Mouse (Mus musculus): Measurements from ENCODE around the gene Nwd2.
A peak's percentile ranks its signal among the peaks of the same experiment; 100 is the strongest.

Gene Nwd2

DNA sequence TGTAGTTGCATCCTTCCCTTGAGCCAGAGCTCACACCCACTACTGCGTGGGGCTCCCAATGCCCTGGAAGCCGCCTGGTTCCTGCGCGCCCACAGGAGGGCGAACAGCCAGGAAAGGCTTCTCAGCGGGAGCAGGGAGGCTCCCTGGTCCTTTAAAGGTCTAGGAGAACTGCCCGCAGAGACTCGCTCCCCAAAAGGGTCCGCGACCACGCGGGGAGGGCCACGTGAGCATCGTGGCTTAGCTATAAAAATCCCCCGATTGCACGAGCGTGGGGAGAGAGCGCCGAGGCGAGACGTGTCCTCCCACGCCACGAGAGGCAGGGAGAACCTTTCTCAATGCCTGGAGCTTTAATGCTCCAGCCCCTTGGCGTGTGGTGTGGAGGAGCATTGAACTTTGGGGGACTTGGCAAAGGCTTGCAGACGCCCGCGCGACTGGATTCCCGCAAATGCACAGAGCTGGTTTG, at the start of gene Nwd2:
Gene Nwd2 (plus strand): TSS at position 33 of the 463 bp plus-strand sequence.
- peak; percentile 40 to 54 for DNase-seq (ENCODE audit: low spot score in 2 of 2)

DNA sequence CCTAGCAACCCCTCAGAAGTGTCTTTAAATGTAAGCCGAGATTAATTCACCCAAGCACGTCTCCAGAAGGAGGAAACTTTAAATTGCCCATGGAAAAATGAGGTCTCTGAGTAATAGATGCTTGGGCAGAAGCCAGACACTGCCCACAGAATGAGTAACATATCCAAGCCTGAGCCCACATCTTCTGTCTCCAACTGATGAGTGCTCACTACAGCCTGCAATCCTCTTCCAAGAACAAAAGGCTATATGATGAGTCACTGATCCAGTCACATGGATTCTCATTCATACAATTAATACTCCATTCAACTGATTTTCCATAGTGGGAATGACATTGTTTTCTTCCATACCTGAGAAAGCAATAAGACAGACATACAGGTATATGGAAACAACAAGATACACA, 41.5 kb upstream of the Nwd2 start:
- peak; percentile 28 to 49 for DNase-seq (ENCODE audit: low spot score in 2 of 2)

DNA sequence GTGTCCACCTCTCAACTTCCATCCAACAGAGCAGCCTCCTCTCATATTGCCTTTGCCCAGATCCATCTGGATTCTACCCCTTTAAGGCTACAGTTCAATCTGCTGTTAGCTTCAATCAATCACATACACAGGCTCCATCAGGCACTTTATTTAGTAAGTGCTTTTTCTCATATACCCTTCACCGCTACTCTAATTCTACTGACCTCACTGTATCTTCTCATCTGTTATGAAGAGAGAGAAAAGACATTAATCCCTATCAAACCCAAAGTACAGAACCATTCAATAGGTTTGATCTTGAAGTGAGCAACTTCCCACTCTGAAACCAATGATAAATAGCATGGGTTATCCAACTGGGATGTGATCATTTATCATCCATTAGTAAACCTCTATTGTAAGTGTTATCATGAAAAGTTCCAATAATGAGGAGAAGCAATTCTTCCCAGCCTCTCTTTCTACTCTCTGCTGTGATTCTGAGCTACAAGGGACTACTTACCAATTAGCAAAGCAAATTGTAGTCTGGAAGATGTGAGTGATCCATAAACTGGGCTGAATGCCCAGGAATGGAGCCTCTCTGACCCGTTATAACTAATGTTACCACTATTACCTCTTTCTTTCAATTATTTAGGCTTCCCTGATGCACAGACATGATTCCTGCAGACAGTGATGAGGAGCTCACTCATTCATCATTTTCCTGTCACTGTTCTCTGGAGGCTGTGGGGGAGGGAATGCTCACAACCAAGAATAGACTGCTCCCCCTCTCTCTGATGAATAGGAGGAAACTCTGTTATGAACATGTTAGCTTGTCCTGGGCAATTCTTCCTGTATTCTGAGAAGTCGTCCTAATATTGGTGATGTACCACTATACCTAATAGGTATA, 31.9 kb upstream of the Nwd2 start:
- DNase-seq (ENCODE audit: low spot score in 2 of 2): no peak

DNA sequence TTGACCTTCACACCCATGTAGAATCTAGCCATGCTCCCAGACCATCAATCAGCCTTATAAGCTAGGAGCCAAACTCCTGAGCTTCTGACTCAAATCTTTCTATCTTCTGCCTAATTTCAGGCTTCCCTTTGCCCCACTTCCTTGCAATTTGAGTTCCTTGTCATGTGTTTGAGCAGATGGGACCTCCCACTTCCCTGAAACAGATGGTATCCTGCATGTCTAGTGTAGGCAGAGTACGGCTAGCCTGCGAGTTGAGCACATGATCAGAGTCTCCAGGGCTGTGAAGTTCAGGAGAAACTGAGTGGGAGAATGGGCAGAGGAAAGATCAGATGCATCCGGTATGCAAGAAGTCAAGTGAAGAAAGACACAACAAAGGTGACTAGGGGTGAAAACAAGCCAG, 24.8 kb upstream of the Nwd2 start:
- DNase-seq (ENCODE audit: low spot score in 2 of 2): peak; percentile 62 to 83

DNA sequence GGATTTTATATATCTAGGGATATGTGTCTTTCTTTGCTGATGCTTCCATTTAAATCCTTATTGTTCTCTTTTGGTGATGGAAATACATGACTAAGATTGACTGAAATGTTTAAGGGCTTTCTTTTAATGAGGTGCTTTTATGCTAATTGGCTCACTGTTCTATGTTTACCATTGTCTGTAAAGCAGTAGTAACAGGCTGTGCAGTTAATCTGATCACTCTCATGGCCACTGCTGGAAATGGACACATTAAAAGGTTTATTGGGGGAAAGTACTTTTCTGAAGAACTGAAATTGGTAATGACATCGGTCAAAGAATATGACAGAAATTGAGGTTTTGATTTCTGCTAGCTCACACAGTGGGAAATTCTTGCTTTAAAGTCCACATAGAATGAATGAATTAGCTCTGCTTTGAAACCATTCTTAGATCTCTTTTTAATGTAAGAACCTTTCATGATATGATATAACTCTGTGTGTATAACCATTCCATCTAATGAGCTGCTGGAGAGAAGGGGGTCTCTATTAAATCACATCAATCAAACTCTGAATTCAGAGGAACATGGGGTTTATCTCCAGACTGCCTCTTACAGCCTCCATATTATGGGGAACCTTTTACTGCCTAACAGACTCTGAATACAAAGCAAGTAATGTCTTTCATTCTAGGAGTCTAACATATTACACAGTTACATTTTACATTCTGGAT, 20.9 kb upstream of the Nwd2 start:
- no peak for DNase-seq (ENCODE audit: low spot score in 2 of 2)

DNA sequence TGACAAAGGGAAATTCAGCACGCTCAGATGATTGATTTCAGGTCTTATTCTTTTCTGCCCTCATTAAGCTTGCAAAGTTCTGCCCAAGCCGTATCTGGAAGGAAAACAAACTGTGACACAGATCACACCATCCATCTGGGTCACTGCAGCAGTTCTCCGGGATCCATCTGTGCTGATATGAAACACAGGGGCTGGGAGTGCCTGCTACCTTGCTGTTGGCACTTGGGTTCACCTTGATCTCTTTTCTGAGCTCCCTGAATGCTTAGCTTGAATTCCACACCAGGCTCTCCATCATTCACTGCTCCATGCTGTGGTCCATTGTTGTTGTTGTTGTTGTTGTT, 20.4 kb upstream of the Nwd2 start:
- no peak for DNase-seq (ENCODE audit: low spot score in 2 of 2)

DNA sequence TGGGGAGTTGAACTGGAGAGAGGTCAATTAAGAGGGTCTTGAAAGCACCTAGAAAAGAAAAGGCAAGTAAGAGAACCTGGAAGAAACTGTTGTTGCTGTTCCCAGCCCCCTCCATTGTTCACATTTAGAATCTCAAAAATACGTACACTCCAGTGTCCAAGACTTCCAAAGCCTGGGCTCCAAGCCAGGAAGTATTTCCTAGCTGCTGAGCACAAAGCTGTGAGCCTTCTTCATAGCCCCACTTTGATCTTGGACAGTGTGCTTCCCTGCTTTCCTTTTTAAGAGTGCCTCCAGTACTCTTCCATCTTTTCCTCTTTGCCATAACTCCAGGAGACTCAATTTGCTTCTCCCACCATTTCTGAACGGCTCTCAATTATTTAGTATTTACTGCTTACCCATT, 14.3 kb upstream of the Nwd2 start:
- peak in 1 of 2 experiments; percentile 55 for DNase-seq (ENCODE audit: low spot score in 2 of 2)

DNA sequence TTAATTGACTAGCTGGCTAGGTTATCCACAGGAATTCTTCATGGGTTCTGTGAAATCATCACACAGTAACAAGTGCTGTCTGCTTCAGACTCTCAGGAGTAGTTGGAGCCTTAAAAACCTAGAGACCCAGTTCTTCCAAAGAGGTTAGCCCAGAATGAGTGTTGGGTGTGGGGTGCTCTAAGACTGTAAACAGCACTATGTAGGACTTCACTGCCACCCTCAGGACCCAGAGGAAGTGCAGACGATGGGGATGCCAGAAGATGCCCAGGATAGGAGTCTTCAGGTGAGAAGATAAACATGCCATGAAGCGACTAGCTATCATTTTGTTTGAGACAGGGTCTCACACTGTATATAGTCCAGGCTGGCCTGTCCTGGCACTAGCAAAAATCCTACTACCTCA, 715 bp upstream of the Nwd2 start:
- peak; percentile 43 to 58 for DNase-seq (ENCODE audit: low spot score in 2 of 2)

DNA sequence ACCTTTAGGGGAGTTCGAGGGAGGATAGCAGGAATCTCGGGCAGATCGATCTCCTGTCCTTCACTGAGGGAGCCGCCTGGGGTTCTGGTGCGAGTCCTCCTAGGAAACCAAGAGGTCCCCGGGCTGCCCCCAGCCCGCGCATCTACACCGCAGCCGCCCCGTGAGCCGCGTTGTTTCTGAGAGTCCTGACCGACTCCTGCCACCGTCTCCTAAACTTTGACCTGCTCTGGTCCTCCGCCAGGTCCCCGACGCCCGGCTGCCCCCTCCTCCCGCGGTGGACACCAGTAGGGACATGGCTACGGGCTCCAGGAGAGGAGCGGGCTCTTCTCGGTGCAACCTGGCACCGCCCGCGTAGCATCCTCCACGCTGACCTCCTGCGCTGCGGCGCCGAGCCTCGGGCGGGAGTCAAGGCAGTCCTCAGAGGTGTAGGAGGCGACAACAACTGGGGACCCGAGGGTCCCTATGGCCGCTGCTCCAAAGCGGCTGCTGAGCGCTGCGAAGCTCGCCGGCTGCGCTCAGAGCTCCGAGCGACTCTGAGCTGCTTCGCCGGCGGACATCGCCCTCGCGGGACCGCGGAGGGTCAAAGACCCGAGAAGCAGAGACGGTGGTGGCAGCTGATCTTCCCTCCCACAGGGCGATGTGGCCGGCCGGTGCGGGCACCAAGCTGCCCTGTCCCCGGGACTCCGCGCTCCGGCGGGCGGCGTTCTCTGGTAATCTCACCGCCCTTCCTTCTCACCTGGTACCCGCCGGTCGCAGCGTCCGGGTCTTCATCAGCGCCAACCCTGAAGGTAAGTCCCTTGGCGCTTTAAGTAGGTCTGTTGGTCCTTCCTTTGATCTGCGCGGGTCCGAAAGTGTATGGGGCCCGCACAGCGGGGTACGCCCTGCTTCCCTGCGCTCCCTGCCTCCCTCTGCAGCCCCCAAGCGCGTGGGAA, 897 bp downstream of the Nwd2 start:
- peak in 1 of 2 experiments; percentile 24 for DNase-seq (ENCODE audit: low spot score in 2 of 2)

DNA sequence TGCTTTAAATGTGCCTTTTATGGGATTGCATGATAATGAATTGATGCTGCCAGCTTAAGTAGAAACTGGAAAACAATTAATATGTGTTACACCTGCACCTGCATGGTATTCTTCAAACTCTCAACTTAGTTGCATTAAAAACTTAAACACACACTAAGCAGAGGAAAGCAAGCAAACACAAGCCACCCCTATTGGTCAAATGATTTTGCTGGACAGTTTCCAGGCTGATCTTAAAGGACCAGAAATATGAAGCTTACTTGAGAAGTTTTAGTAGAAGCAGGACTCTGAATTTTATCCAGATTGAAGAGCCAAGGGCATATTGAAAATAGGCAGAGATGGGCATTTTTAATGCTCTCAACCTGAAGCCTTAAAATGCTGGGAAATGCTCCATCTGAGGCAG, 2.9 kb downstream of the Nwd2 start:
- DNase-seq (ENCODE audit: low spot score in 2 of 2): no peak

DNA sequence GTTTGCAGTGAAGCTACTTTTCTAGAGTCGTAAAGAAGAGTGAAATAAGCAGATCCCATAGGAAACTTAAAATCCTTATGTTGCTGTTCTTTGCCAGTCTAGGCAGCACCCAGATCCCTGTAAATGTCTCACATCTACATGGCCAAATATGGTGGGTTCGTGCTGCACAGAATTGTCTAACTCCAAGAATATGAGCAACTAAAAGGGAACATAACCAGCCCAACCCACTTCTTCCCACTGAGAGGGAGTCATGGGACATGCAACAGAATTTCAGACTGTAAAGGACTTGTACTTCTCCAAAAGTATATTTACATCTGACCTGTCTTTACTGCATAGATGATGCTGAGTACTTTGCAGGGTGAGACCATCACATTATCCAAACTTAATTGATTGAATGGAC, 3.8 kb downstream of the Nwd2 start:
- no peak for DNase-seq (ENCODE audit: low spot score in 2 of 2)

DNA sequence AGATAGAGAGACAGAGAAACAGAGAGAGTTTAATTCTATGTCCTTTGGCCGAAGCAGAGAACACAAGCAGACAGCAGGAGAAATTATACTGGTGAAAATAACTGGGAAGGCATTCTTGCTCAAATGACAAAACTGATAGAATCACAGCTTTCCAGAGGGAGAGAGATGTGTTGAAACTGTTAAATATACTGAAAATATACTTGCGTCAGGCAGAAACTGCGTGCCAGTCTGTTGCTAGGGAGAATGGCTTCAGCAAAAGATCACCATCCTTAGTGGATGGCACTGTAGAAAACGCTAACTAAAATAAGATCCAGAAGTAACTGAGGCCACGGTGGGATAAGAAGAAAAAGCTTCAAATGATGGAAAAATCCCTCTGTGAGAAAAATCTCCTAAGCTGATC, 18.0 kb downstream of the Nwd2 start:
- DNase-seq (ENCODE audit: low spot score in 2 of 2): no peak

DNA sequence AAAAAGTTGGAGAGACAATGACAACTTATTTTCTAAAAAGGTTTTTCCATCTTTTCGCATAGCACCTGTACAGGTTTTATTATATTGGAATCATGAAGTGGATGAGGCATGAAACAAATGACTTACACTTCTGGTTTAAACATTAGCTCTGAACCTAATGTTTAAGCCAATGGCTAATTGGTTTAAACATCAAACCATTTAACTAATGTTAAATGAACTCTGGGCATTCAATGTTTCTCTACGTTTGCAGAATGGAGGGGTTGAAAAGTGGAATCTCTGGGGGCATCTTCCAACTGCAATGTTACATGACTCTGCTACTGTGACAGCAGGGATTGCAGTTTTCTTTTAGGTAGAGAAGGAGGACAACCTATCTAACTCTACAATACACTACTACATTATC, 27.0 kb downstream of the Nwd2 start:
- no peak for DNase-seq (ENCODE audit: low spot score in 2 of 2)

DNA sequence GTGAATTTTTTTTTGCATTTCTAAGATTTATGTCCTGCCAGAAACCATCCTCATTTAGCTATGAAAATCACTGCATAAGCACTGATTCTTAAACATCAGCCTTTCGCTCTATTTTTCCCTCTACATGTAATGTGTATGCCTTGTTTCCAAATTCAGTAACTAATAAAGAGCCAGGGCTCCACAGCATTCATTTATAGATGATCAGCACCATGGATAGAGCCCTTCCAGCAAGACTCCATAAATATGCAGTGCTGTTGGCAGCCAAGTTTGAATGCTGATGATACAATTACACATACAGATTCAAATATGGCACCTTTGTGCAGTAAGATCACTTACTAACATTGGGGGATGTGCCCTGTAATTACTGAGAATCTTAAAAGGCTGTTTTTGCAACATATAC, 40.2 kb downstream of the Nwd2 start:
- no peak for DNase-seq (ENCODE audit: low spot score in 2 of 2)

DNA sequence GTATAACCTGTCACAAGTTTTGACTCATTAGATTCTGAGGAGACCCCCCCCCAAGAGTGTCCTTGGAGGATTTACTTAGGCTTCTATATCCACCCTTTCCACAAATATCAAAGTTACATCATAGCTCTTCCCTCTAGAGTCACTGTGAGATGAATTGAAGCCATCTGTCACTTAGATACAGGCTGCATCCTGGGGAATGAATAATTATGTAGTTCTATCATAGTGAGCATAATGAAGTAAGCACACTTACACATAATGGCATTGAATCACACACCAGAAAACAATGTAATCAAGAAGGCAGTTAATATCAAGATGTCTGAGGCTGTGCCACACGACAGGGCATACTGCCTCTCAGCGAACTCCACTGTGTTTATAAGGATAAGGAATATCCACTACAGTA, 47.9 kb downstream of the Nwd2 start:
- no peak for DNase-seq (ENCODE audit: low spot score in 2 of 2)

DNA sequence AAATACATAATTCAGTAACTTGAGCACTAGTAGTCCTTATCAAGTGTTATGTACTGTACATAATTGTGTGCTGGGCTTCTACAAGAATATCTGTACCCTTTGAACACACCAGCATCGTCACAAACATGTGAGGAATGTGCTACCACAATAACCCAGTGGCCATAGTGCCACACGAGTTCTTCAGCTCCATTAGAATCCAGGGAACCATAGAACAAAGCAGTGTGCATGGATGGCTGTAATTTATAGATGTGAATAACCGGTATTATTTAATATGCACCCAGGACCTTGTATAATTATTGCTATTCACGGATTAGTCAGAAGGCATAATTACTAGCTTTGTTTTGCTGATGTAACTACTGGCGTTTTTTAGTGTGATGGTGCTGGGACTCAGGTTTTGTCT, 48.3 kb downstream of the Nwd2 start:
- no peak for DNase-seq (ENCODE audit: low spot score in 2 of 2)

DNA sequence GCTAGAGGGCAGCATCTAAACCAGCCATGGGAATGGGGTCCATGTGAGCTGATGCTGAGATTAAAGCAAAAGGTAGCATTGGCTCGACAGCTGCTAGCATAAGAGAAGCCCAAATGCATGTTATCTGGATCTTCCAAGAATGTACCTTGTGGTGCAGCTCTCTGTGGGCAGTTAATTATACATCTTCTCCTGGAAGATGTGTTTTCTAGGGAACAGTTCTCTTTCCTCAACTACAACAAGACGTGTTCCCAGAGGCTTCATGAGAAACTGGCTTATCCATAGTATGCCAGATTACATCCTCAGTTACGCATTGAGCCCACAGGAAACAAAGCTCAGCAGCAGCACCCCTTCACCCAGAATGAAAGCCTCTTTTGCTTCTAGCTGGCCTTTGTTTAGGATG, 80.1 kb downstream of the Nwd2 start:
- DNase-seq (ENCODE audit: low spot score in 2 of 2): no peak

DNA sequence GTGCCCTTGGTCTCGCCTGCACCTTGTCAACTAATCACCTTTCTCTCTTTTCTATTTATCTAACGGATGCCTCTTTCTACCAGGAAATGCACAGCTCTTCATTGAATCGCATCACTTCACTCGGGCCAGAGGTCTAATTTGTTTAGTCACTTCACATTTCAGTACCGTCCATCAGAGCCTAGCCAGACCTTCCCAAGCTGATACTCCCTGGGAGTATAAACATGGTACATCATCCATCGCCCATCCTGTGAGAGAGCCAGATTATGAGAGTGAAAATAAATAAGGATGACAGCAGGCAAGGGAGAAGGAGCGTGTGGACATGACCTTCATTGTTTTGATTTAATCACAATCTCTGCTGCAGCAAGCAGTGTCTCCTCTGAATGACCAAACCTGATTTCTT, 86.6 kb downstream of the Nwd2 start:
- no peak for DNase-seq (ENCODE audit: low spot score in 2 of 2)

DNA sequence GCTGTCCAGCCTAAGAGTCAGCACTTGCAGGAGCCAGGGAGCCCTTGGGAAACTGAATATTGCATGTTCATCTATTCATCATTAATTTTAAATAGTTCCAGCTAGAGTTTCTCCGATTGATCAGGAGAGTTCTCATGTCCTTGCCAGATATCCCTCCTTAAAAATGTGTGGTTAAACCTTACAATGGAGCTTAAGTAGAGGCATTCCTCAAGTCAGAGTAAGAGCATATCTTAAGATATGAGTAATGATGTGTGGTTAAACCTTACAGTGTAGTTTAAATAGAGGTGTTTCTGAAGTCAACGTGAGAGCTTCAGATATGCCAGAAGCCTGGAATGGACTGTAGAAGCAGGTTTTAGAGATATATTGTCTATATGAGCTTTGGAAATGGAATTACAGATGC, 94.5 kb downstream of the Nwd2 start:
- DNase-seq (ENCODE audit: low spot score in 2 of 2): no peak

DNA sequence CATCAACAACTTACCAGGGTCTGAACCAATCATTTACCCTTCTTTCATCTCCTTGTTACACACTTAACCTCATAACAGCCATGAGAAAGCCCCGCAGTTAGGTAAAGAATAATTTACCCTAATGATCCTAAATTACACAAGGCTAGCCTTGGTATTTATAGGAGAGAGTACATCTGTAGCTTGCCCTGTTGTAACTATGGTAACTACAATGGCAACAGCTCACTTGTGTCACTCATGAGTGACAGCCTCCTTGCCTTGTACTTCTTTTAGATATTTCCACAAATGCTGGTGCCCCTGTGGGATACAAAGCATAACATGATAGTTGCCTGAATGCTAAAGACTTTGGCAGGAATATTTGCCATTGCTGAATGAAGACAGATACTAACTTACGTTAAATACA, 99.4 kb downstream of the Nwd2 start:
- no peak for DNase-seq (ENCODE audit: low spot score in 2 of 2)

DNA sequence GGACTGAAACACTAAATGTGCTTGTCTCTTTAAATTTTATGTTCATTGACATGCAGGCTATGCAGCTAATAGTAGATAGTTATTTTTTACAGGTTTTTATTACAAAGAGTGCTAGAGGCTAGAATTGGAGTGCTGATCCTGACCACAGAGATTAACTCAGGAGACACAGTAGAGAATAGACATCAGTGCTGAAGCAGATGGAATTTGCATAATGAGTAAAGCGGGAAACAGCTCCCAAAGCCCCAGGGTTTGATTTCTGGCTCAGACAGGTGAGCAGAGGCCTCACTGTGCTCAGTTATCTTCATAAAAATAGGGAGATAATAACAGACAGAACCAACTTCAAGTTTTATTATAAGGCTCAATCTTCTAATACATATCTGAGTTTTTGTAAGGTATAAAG, 99.9 kb downstream of the Nwd2 start:
- DNase-seq (ENCODE audit: low spot score in 2 of 2): no peak

DNA sequence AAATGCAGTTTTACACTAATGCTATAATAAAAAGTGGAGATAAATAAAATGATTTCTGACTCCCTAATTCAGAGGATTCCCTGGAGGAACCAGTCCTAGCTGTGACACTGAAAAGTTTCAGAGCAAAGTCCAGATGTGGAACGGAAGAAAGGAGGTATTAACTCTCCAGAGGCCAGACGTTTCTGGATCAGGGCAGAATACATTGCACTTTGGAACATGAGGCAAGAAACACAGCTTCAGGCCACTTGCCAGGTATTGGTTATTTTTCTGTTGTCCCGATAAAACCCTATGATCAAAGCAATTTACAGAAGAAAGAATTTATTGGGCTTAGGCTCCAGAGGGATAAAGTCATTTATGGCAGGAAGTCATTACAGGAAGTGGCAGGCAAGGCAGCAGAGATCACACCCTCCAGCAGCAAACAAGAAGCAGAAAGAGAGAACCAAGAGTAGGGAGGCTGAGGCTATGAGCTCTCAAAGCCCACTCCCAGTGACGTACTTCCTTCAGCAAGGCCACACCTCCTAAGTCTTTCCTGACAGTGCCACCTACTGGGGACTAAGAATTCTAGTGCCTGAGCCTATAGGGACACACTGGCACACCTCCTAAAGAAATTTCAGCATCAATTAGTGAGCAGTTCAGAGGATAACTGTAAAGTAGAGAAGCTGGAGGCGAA, 106.3 kb downstream of the Nwd2 start:
- DNase-seq (ENCODE audit: low spot score in 2 of 2): no peak
